Mouse (Mus musculus) granulocyte monocyte progenitor cell, adult 5-6 weeks (primary cell): ENCODE data around the gene Ccn6. TPM values are rescaled to one million over a fixed set of nuclear protein-coding genes. Genes with fewer than 3 reads are reported as not detected.

Experiments used
- ATAC-seq: replicated peaks from 2 replicates; pipeline ENCODE4 v1.8.0; 2016; ENCODE audit warnings: mild to moderate bottlenecking, moderate TSS enrichment, inconsistent platforms; ENCODE audit not compliant: poor library complexity, severe bottlenecking
- total RNA-seq, 2 experiments: library from RNA; stranded (forward) in 1 of 2; stranded (reverse) in 1 of 2; fragments of 200-712, 200-1000 nt in 1 of 2; fragments of >200 nt in 1 of 2; fragmentation: Nextera tagmentation in 1 of 2; gene quantifications; 2 replicates each; pipeline ENCODE4 v1.2.3; 2014 to 2017

Ccn6 gene
- total RNA-seq, 2 experiments from 2014 or later = not detected

DNA sequence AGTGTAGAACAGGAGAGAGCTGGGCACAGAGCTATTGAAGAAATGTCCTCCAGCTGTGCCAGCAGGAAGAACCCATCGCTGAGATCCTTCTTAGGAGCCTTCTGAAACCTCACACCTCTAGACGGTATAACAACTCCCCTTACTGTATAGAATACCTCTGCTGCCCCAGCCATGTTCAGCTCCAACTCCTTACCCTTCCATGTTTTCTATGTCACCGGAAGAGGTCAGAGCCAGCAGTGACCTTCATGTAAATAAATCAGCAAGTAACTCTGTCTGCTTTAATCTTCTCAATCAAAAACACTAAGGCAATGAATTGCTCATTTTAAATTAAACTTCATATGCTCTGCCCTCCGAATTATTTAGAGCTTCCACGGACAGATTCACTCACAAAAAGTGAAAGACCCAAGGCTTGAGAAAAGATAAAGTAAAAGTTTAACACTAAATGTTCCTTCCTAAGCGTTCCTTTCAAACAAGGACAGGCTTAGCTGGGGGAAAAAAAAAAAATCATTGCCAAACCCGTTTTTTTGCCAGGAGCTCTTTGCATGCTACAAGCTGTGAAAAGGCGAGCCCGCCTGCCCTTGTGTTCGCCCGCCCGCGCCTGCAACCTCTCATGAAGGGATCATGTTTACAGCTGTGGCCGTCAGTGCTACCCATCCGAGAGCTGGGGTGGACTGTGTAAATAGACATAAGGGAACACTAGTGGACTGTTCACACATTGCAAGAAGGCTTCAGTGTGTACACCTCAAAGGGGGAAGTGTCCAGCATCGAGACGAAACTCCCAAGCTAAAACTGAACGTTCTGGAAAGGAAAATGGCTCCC is 719 bp downstream of the Ccn6 start:
- ATAC-seq = 0 out of 2 replicates have a peak, but pooled peaks have one; percentile 19

DNA sequence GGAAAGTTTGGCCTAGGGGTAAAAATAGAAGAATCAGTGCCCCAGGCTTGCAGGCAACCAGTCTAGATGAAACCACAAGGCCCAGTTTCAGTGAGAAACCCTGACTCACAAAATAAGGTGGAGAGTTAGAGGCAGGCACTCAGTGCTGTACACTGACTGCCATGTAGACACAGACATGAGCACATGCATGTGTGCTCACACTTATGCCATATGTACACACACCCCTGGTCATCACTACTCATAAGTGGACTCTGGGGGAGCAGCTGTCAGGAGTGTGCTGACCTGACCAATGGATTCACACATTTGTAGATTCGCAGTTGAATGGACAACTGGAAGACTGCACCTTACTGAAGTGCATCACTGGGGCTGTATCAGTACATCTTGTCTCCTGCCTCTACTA is 2.2 kb downstream of the Ccn6 start:
- peak; percentile 59 for ATAC-seq

DNA sequence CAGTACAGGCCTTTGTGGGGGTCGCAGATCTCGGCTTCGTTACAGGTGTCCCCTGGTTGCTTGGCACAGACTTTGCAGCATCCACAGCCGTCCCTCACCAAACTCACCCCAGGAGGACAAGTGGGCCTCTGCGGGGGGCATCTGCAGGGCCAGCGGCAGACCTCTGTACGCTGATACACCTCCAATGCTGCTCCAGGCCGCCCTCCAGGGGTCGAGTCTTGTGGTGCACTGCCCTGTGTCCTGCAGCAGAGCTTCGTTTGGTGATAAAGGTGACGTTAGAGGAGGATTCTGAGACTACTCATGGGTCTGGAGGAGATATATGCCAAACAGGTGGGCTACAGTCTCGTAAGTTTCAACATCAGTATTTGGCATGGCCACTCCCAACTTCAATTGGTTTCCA is 5.3 kb downstream of the Ccn6 start:
- ATAC-seq = no peak

DNA sequence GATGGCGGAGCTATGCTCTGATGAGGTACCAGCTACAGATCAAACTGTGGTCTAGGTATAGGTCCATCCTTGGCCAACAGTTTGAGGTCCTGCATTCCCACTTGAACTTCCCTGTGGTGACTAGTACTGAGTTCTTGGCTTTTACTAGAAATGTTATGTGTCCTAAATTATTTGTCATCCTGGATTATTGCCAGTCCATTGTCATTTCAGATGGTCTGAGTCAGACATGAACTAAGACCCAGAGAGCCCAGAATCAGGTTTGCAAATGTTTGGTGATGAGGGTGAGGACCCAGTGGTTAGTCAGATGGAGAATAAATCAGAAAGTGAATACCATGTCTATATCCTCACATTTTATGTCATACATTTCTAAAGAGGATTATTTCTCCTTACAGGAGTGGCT is 6.3 kb downstream of the Ccn6 start:
- no peak for ATAC-seq

DNA sequence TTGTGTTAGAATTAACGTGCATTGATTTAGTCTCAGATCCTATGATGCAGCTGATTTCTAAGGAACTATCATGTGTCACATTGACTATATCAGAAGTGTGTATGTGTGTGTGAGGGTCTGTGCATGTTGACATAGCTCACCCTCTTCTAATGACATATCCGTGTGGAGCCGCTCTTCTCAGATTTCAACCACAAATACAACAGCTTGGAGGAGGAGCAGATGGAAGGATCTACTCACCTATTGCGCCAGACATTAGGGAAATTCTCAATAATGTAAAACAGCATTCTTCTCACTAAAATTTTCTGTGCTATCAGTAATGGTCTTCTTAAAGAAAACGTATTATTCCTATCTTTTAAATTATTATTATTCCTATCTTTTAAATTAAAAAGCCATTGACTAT is 6.9 kb downstream of the Ccn6 start:
- no peak for ATAC-seq

DNA sequence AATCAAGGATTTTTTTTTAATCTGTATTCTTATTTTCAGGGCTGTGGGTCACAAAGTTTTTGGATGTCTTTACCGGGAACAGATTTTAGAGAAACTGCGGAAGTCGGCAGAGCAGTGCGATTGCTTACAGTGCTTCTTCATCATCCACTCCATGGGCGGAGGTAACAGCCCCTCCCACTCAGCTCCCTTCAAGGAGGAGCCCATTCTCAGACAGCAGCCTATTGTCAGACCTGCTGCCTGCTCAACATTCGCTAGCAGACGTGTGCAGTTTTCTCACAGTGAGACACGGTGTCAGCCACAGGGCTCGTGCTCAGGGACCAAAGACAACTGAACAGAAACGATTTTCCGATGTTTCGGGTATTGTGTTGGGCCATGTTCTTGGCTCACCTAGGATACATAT is 21.4 kb downstream of the Ccn6 start:
- no peak for ATAC-seq

DNA sequence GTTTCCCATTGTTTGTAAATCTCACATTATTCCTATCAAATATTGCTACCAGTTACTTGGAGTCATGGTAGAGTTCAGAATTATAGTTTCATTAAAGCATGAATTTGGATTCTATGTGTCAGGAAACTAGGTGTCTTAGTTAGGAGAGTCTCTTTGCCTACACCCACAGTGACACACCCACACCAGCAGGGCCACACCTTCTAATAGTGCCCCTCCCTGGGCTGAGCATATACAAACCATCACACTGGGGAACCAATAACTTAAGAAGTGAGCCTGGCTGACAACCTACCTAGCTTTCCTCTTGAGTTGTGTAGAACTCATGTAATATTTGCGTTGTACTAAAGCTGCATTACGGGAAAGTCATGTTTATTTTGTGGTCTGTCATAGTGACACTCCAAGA is 22.2 kb downstream of the Ccn6 start:
- ATAC-seq = no peak

DNA sequence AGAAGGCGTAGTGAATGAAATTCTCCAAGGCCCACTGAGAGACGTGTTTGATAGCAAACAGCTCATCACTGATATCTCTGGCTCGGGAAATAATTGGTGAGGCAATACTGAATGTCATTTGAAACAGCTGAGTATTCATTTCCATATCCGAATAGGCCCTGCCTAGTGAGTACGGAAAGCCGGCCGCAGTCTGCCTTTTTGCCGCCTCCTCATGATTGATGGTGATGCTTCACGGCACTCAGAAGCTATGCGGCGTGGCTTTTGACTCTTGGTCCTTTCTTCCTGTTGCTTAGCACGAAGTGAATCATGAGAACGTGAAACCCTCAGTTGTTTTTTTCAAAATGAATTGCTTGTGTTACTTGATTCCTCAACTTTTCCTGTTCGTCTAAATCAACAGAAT is 22.8 kb downstream of the Ccn6 start:
- no peak for ATAC-seq

DNA sequence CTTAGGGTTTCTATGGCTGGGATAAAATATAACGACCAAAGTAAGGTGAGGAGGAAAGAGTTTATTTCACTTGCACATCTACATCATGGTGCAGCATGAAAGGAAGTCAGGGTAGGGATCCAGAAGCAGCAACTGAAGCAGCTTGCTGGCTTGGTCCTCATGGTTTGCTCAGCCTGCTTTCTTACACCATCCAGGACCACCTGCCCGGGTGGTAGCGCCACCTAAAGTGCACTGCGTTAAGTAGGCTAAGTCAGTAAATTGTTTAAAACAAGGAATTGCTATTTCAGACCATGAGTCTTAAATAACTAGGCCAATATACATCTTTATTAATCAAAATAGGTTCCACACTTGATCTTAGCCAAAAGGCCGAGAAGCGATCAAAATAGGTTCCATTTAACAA is 24.8 kb downstream of the Ccn6 start:
- no peak for ATAC-seq

DNA sequence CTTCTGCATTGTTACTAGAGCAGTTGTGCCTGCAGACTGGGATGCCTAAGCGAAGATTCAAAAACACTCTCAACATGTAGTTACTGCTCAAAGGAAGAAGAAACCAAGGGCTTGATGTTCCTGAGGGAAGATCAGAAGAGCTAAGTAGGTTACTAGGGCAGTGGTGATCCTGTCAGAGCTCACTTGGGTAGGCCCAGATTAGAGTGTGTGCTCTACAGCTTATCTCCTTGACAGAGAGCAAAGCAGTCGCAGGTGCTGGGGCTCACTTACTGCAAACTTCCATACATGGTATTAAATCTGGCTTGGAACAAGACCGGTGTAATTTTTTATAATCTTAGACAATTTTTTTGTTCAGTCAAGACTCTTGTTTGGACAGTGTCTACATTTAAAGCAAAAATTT is 25.8 kb downstream of the Ccn6 start:
- no peak for ATAC-seq

DNA sequence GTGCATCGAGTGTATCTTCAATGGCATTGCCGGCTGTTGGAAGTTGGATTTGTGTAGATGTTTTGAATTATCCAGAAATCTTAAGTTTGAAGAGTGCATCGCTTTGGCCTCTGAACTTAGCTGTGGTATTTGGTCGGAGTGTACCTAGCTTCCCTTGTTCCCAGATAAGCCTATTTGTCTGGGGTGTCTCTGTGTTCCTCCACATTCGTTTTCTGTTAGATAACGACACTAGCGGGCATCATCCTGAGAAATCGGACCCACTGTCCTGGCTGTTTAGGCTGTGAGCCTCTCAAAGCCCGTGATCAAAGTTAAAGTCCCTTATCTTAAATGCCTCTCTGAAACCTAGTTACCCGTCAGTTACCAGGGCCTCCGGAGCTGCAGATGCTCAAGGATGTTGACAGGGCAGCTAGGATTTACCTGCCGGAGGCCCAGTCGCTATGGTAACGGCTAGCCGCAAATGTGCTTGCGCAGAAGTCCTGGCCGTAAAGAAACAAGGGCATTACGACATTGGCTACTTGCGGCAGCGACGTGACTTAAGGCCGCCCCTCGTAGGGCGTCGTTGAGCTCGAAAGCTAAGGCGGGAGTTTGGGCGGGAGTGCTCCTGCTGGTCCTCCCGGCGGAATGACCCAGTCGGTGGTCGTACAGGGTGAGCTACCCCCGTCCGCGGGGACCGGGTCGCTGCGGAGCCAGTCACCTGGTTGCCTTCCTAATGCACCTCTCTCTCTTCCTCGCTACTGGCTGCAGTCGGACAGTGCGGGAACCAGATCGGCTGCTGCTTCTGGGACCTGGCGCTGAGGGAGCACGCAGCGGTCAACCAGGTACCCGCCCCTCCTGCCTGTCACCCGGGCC is 29.9 kb downstream of the Ccn6 start, which contains the start of the genes Fam229b and Tube1:
Fam229b (minus strand) TSS at position 453 of the 849 bp plus-strand sequence.
Tube1 (plus strand) TSS at position 515 of the 849 bp plus-strand sequence.
- peak; percentile 99 for ATAC-seq

DNA sequence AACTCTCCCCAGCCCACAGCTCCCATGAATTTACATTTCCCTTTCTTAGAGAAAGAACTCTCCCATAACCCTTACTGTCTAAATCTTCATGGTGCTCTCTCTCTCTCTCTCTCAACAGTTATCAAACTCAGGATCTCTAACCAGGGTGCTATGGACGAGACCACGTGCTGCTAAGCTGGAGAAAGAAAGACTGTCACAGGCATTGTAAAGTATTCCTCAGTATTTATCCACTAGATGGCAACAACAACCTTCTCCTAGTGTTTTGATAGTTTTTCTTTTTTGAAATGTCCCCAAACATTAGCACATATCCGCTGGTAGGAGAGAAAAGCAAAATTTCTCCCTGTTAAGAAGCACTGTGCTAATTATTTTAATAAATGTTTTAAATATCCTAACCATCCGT is 42.2 kb downstream of the Ccn6 start:
- ATAC-seq = no peak; the same call in 1 of the 2 replicates

DNA sequence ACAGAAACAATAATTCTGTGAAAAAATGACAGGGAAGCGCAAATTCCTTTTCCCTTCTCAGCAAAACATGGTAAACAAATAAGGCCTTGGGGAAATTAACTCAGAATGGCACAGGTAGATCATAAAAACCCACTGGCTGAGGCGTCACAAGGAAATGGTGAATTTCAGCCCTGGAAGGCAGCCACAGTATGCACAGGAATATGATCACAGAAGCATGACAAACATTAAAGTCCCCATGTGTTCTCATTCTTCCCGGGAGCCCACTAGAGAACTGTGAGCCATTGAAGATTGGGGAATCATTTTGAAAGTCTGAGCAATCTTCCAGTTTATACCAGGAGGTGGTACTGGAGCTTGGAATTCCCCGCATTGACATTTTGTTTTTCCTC is 54.1 kb downstream of the Ccn6 start:
- ATAC-seq = no peak

DNA sequence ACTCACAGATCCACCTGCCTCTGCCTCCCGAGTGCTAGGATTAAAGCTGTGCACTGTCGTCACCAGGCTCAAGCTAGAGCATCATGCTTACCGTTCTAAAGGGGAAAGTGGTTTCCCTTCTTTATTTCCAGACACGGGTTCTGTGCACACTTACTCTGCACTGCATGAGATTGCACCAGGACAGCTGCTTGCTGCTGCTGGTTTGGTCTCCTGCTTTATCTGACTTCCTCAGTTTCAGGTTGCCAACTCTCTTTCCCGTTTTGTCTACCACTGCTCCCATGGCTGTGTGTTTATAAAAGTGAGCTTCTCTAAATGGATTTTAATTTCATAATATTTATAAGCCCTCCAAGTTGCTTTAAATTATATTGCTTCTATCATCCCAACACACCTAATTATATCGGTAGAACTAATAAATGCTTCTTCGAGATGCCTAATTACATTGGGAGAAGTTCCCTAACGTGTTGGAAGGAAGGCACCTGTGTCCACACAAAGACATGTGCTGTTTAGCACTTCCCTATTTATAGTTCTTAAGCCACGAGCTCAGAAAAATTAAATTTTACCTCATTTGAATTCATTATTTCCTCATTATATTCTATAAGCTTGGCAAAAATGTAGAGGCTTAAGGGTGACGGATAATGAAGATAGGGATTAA is 54.6 kb downstream of the Ccn6 start:
- ATAC-seq = peak; percentile 80

DNA sequence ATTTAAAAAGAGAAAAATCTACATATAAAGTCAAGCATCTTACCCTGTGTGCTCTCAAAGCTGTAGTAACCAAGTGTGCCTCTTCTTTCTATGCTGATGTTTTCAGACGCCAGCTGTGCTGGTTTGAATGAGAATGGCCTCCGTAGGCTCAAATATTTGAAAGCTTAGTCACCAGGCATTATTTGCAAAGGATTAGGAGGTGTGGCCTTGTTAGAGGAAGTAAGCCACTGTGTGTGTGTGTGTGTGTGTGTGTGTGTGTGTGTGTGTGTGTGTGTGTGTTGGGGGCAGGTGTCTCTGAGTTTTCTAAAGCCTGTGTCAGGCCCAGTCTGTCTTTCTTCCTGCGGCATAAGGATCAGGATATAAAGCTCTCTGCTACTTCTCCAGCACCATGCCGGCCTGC is 56.7 kb downstream of the Ccn6 start:
- ATAC-seq = no peak

DNA sequence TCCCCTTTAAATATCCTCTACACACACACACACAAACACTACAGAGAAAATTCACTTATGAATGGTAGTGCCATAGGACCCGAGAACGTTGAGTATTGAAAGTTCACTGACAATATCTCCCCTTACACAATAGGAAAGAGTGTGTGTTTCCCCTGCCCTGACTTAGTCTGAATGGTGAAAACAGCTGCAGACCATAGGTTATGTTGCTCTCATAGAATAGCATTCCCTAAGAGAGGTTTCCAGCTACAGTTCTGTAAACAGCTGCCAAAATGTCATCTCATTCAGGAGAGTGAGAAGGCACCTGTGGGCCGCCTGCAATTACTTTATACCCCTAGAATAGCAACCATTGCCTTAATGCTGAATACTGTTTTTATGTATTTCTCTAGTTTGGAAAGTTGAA is 57.2 kb downstream of the Ccn6 start:
- no peak for ATAC-seq

DNA sequence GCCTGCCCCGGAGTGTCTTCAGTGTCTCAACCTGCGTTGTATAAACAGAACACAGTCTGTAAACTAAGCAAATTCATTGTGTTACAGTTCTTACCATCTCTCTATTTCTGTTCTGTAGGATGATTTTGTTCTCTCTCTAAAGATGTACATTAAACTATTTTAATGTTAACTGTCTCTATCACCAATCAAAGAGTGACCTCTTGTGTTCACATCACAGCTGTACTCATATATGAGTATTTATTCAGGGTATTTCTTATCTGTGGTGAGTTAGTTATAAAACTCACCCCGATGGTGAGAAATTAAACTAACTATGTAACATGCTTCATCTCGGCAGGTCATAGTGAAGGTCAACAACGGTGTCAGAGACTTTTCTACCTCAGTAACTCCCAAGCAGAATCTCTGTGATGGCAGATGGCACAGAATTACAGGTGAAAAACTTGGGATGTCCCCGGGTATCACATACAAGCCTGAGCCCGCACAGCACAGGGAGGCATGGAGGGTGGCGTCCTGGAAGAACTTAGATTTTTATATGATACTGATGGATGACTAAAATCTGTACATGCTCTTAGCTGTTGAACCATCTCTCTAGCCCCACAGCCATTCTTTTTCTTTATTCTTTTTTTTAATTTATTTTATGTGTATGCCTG is 58.7 kb downstream of the Ccn6 start:
- no peak for ATAC-seq
